Mouse (Mus musculus) fat pad, adult 2 months (tissue): ENCODE data around the gene Hoxa6.

Experiments used
- DNase-seq: peaks from one replicate; pipeline ENCODE4 v3.0.0-alpha.2; 2011; ENCODE audit warnings: low read depth, low spot score; ENCODE audit errors: extremely low read depth

Gene Hoxa6

GRCm38 (mm10) chr6:52216691-52217458 lies 8.4 kb upstream of the Hoxa6 start:
- no peak for DNase-seq

- DNase-seq = no peak
Measured at GRCm38 (mm10) chr6:52215771-52216535, 7.4 kb upstream of the Hoxa6 start.

GRCm38 (mm10) chr6:52215070-52215469 lies 6.5 kb upstream of the Hoxa6 start:
- no peak for DNase-seq

- no peak for DNase-seq
Measured at GRCm38 (mm10) chr6:52214271-52214670, 5.7 kb upstream of the Hoxa6 start.

- no peak for DNase-seq
Measured at GRCm38 (mm10) chr6:52213119-52213986, 4.8 kb upstream of the Hoxa6 start, which contains the start of the genes Hoxa3 and Gm28308. Hoxa3 (minus strand) TSS chr6:52213336. Gm28308 (minus strand) TSS chr6:52213339.

GRCm38 (mm10) chr6:52212556-52213118 lies 4.1 kb upstream of the Hoxa6 start:
- DNase-seq = no peak

- no peak for DNase-seq
Measured at GRCm38 (mm10) chr6:52211961-52212360, 3.4 kb upstream of the Hoxa6 start.

GRCm38 (mm10) chr6:52211170-52211935 lies 2.8 kb upstream of the Hoxa6 start:
- DNase-seq = no peak

GRCm38 (mm10) chr6:52209685-52210046 lies 1.1 kb upstream of the Hoxa6 start:
- no peak for DNase-seq

GRCm38 (mm10) chr6:52208868-52209684 lies 554 bp upstream of the Hoxa6 start:
- no peak for DNase-seq

- no peak for DNase-seq
Measured at GRCm38 (mm10) chr6:52207684-52207976, 892 bp downstream of the Hoxa6 start.

- DNase-seq = no peak
Measured at GRCm38 (mm10) chr6:52206882-52207683, 1.4 kb downstream of the Hoxa6 start.

- DNase-seq = no peak
Measured at GRCm38 (mm10) chr6:52205638-52206621, 2.6 kb downstream of the Hoxa6 start.

- no peak for DNase-seq
Measured at GRCm38 (mm10) chr6:52205221-52205620, 3.3 kb downstream of the Hoxa6 start.

GRCm38 (mm10) chr6:52204050-52204752 lies 4.3 kb downstream of the Hoxa6 start, which contains the start of gene Hoxa5:
Hoxa5 (minus strand) TSS chr6:52204587.
- no peak for DNase-seq

GRCm38 (mm10) chr6:52203371-52204049 lies 5.0 kb downstream of the Hoxa6 start:
- DNase-seq = no peak

GRCm38 (mm10) chr6:52203121-52203370 lies 5.5 kb downstream of the Hoxa6 start:
- no peak for DNase-seq
